Mouse (Mus musculus) limb, embryonic 11.5 days (tissue): ENCODE results near the gene Son. TPM values are rescaled to one million over a fixed set of nuclear protein-coding genes. Genes with fewer than 3 reads are reported as not detected.

ENCODE experiments used
- ATAC-seq: fragments of 200-750 bp; cut with Nextera tagmentation; 2 replicates; pipeline ENCODE4 v1.8.0; 2017; ENCODE audit warnings: low read depth; ENCODE audit not compliant: insufficient number of reproducible peaks, low FRiP score, low TSS enrichment
- DNase-seq: peaks from one replicate; pipeline ENCODE4 v3.0.0-alpha.2; 2015; ENCODE audit warnings: low spot score
- H3K27ac ChIP-seq: fragments of 300-500 bp; sonication (generic); replicated peaks from 2 replicates; pipeline ENCODE4 v1.5.1; 2014; ENCODE audit warnings: low read depth, mild to moderate bottlenecking, low read length
- H3K27me3 ChIP-seq: fragments of 300-500 bp; sonication (generic); 2 replicates; pipeline ENCODE4 v1.6.1; 2014; ENCODE audit warnings: mild to moderate bottlenecking, low read length, mixed read lengths; ENCODE audit not compliant: control insufficient read depth, insufficient read depth
- H3K36me3 ChIP-seq: fragments of 300-500 bp; sonication (generic); 2 replicates; pipeline ENCODE4 v1.6.1; 2014; ENCODE audit warnings: mild to moderate bottlenecking, low read length, moderate library complexity, mixed read lengths; ENCODE audit not compliant: control insufficient read depth, insufficient read depth
- H3K4me1 ChIP-seq: fragments of 300-500 bp; sonication (generic); 2 replicates; pipeline ENCODE4 v1.6.1; 2014; ENCODE audit warnings: low read length, mixed read lengths; ENCODE audit not compliant: control insufficient read depth, insufficient read depth
- H3K4me2 ChIP-seq: fragments of 300-500 bp; sonication (generic); 2 replicates; pipeline ENCODE4 v1.6.1; 2014; ENCODE audit warnings: low read depth, mild to moderate bottlenecking, moderate library complexity; ENCODE audit not compliant: severe bottlenecking
- H3K4me3 ChIP-seq: fragments of 300-500 bp; sonication (generic); 2 replicates; pipeline ENCODE4 v1.5.1; 2014; ENCODE audit warnings: low read depth, low read length
- H3K9ac ChIP-seq: fragments of 300-500 bp; sonication (generic); 2 replicates; pipeline ENCODE4 v1.6.1; 2014; ENCODE audit warnings: mild to moderate bottlenecking, low read length
- H3K9me3 ChIP-seq: fragments of 300-500 bp; sonication (generic); 2 replicates; pipeline ENCODE4 v1.6.1; 2016; ENCODE audit warnings: low read length; ENCODE audit not compliant: control insufficient read depth
- WGBS: fragments of 180-500 bp; shearing (Covaris S2); extraction: QIAGEN DNeasy Blood & Tissue Kit; methylation state at CpG from one replicate; pipeline ENCODE4 v1.1.7; 2014; 5-methylcytosine and 5-hydroxymethylcytosine counted together
- polyA plus RNA-seq: library from polyadenylated mRNA; unstranded; fragments of >200 nt; fragmentation: Nextera tagmentation; extraction: Ambion mirVana; gene quantifications from 2 replicates; pipeline ENCODE4 v1.2.1, GENCODE M21; 2014

Son gene
- polyA plus RNA-seq, 1 experiment from 2014 or later: 151 TPM

DNA sequence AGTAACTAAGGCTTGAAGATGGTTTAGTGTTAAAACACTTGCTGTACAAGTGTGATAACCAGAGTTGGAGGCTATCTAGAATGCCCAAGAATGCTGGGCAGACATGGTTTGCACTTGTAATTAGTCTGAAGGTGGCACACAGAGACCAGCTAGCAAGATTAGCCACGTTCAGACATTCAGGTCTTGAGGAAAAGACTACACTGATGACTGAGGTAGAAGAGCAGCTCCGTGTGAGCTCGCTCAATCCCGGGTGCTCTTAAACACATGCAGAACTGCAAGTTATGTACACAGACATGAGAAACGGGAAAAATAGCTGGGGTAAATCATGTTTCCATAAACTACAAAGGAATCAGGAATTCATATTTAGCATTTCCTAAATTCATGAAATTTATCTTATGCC is 33.4 kb downstream of the Son start:
- Histone ChIP-seq H3K9ac (no peak overlapping the region), H3K4me2 (no peak overlapping the region), H3K9me3 (no peaks in the 10 kb centered on the region), H3K4me1 (no peaks in the 10 kb centered on the region), H3K4me3 (no peak overlapping the region), H3K27me3 (no peaks in the 10 kb centered on the region), H3K36me3 (peaks cover 23% of the 10 kb centered on the region), H3K27ac (no peak overlapping the region)
- DNase-seq (no peak), ATAC-seq (no peak)
- 85% methylated on average over 5 of the region's 5 CpGs for WGBS

- Histone ChIP-seq H3K9me3 (no peaks in the 10 kb centered on the region), H3K9ac (no peak overlapping the region), H3K27me3 (no peaks in the 10 kb centered on the region), H3K27ac (no peak overlapping the region), H3K4me2 (no peak overlapping the region), H3K4me1 (no peaks in the 10 kb centered on the region), H3K4me3 (no peak overlapping the region), H3K36me3 (peaks cover 14% of the 10 kb centered on the region)
- DNase-seq (no peak), ATAC-seq (no peak)
- WGBS: 89% methylated on average over 5 of the region's 5 CpGs
Observed at GRCm38 (mm10) chr16:91685526-91685925, 38.2 kb downstream of the Son start.

- Histone ChIP-seq H3K9ac (no peak overlapping the region), H3K27me3 (no peaks in the 10 kb centered on the region), H3K9me3 (no peaks in the 10 kb centered on the region), H3K4me3 (no peak overlapping the region), H3K27ac (no peak overlapping the region), H3K4me1 (no peaks in the 10 kb centered on the region), H3K4me2 (no peak overlapping the region), H3K36me3 (peaks cover 10% of the 10 kb centered on the region)
- WGBS: 87% methylated on average over 5 of the region's 5 CpGs
- no peak for DNase-seq
- no peak for ATAC-seq
Observed at GRCm38 (mm10) chr16:91686369-91686768, 39.1 kb downstream of the Son start.

DNA sequence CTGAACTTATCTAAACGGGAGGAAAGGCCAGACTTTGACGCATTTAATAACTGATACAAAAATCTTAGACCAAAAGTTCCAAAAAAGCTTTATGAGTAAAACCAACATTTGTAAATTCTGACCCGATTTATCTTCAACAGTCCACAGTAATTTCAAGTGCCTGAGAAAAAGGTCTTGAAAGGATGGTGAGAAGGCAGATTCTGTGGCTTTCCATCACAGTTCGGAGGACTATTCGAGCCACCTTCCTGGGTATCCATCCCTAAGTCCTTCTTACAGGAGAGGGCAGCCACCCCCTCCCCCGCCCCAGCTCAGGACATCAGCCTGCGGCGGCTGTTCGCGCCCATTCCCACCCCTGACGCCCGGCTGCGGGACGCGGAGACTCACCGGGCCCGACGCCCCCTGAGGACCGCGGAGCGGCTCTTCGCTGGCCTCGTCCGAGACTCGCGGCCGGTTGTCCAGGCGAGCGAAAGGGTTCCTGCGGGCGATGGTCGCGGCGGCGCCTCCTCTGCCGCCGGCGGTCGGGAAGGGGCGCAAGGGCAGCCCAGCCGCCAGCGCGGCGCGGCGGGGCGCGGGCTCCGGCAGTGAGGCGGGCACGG is 40.8 kb downstream of the Son start:
- peak overlapping the region; percentile 94 for H3K9ac ChIP-seq
- no peaks in the 10 kb centered on the region for H3K9me3 ChIP-seq
- peak overlapping the region; percentile 76 for H3K4me2 ChIP-seq
- DNase-seq (no peak), ATAC-seq (peak; percentile 68)
- peaks cover 6% of the 10 kb centered on the region for H3K36me3 ChIP-seq
- H3K4me1 ChIP-seq: no peaks in the 10 kb centered on the region
- peak overlapping the region; percentile 64 for H3K4me3 ChIP-seq
- no peak overlapping the region for H3K27ac ChIP-seq
- 1% methylated on average over 41 of the region's 51 CpGs for WGBS
- H3K27me3 ChIP-seq: no peaks in the 10 kb centered on the region

DNA sequence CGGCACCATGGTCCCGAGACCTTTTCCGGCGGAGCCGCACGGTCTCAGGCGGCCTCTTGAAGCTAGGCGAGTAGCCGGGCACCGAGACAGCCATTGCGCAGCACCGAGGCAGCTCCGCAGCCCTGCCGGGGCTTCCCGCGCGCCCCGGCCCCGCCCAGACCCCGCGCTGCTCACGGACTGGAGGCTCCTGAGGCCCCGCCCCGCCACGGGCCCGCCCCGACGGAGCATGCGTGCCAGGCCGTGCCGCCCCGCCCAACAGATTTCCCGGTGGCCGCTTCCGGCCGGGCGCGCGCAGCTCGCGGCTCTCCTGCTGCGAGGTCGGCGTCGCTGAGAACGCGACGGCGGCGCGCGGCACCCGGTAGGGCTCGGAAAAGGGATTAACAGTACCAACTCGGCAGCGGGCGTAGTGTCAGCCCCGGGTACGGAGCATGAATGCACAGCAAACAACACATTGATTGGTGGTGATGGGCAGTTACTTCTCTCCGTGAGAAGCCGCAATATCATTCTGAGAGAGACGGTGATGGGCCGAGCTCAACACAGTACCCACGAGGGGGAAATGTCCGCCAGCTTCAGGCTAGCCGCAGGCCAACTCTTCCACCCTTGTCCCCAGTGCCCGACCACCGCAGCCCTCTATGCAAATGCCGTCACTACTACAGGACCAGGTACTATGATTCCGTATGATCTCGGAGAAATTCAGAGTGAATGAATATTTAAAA is 41.5 kb downstream of the Son start, which contains the start of gene Donson:
Gene Donson (minus strand): TSS at position 152 of the 716 bp plus-strand sequence.
- DNase-seq (peak; percentile 93), ATAC-seq (peak; percentile 98)
- H3K36me3 ChIP-seq: peaks cover 6% of the 10 kb centered on the region
- peak within 1 kb of the TSS; percentile 94 for H3K9ac ChIP-seq
- H3K4me3 ChIP-seq: peak within 1 kb of the TSS; percentile 64
- H3K27me3 ChIP-seq: no peaks in the 10 kb centered on the region
- H3K4me2 ChIP-seq: peak within 1 kb of the TSS; percentile 76
- WGBS: under 1% methylated on average over 60 of the region's 71 CpGs
- H3K9me3 ChIP-seq: no peaks in the 10 kb centered on the region
- no peak within 1 kb of the TSS; the same call in 1 of the 2 replicates for H3K27ac ChIP-seq
- no peaks in the 10 kb centered on the region for H3K4me1 ChIP-seq

DNA sequence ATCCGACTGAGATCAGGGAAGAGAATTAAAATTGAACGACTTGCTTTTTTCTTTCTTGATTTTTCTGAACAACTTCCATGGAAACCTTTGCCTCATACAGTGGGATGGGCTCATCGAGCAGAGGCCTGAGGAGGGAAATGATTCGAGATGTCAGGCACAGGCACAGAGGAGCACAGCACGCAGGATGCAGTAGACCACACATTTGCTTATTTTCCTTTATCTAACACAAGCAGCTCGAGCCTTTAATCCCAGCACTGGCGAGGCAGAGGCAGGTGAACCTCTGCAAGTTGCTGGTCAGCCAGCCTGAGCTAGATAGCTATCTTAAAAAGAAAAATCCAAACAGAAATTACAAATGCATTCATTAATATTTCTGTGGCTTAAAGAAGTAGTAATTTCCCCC is 42.5 kb downstream of the Son start:
- Histone ChIP-seq H3K27ac (no peak overlapping the region), H3K27me3 (no peaks in the 10 kb centered on the region), H3K4me2 (peak overlapping the region; percentile 3; the same call in 1 of the 2 replicates), H3K36me3 (peaks cover 3% of the 10 kb centered on the region; the same call in 1 of the 2 replicates), H3K9ac (no peak overlapping the region), H3K4me1 (no peaks in the 10 kb centered on the region), H3K4me3 (no peak overlapping the region), H3K9me3 (no peaks in the 10 kb centered on the region)
- 53% methylated on average over 7 of the region's 7 CpGs for WGBS
- DNase-seq: no peak
- no peak for ATAC-seq

DNA sequence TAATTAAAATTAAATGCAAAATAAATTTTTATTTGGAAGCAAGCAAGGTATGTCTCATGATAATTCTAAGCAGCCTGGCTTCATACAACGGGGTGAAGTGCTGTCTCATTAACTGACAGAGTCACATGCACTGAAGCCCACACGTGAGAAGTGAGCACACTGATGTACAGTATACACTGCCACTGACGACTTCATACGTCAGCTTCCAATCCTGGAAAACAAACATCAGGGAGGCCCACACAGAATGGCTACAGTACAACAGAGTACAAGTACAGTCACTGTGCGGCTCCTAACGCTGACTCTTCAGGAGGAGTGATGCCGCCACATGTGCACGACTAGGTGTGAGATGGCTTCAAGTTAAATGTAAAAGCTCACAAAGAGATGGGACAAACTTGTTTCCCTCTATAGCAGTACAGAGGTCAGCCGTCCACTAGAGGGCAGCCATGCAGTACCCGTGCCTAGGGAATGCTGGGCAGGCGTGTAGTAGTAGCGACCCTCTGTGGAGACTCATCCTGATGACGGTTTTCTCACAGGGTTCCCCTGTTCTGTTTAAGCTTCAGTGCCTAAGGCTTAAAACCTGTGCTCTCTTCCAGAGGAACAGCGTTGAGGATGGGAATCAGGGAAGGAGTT is 47.3 kb downstream of the Son start:
- peaks cover 2% of the 10 kb centered on the region; the same call in 1 of the 2 replicates for H3K36me3 ChIP-seq
- H3K27me3 ChIP-seq: no peaks in the 10 kb centered on the region
- H3K4me3 ChIP-seq: no peak overlapping the region
- no peak overlapping the region for H3K27ac ChIP-seq
- H3K9ac ChIP-seq: no peak overlapping the region
- H3K4me2 ChIP-seq: no peak overlapping the region
- no peaks in the 10 kb centered on the region for H3K9me3 ChIP-seq
- peak; percentile 91 for DNase-seq
- WGBS: 33% methylated on average over 14 of the region's 14 CpGs
- peak; percentile 80 for ATAC-seq
- no peaks in the 10 kb centered on the region for H3K4me1 ChIP-seq

DNA sequence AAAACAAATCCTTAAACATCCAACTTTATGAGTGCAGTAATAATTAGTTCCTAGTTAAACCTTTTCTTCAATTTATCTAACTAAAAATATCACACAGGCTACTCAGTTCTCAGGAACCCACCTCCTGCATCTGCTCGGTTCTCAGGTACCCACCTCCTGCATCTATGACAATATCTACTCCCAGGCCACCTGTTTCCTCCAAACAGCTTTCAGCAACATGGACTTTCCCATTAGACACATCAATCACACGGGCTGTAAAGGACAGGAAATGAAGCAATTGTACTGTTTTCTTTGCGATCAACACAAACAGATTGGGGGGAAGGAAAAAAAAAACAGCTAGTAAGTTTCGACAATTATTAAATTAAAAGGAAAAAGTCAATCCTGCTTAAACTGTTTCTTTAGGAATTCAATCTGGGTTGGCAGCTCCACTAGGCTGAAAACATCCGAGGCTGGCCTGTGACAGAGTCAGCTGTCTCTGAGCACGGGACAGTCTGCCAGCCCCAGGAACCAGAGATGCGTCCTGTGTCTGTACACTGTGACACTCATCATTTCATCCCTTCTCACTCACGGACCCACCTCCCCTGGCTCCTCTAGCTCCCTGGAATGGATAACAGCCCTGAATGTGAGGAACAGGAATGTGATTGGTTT is 47.9 kb downstream of the Son start:
- Histone ChIP-seq H3K4me1 (no peaks in the 10 kb centered on the region), H3K27ac (no peak overlapping the region), H3K9ac (no peak overlapping the region), H3K9me3 (no peaks in the 10 kb centered on the region), H3K4me2 (no peak overlapping the region), H3K27me3 (no peaks in the 10 kb centered on the region), H3K4me3 (no peak overlapping the region), H3K36me3 (peaks cover 2% of the 10 kb centered on the region; the same call in 1 of the 2 replicates)
- 52% methylated on average over 8 of the region's 8 CpGs for WGBS
- DNase-seq (no peak), ATAC-seq (no peak)
